9 mouse cellular contexts compared by ENCODE assay signal in genomic region chr6:145793109-145793593, GRCm38 (mm10). TPM values are rescaled to one million over a fixed set of nuclear protein-coding genes. Genes with fewer than 3 reads are reported as not detected.
DNase-seq lines count a peak whose midpoint lies in the region; ATAC-seq and TF ChIP-seq lines count a peak whose summit lies in the region.
"Had no signal": no experiment of that assay in that cellular context is flagged by ENCODE, and none has a peak within 500 bp of the region (broad histone marks: within the 10 kb centered on the region; RNA-seq: fewer than 3 reads in every experiment).

No protein-coding gene starts in this region.

- H3K36me3 ChIP-seq in embryonic facial prominence, embryonic 10.5 days (replicated peaks): 0 out of 2 replicates have a peak, but pooled peaks cover 4% of the 10 kb centered on the region
- 0 out of 2 replicates have a peak, but pooled peaks cover 2% of the 10 kb centered on the region for H3K36me3 ChIP-seq in heart, embryonic 16.5 days (ENCODE audit: control insufficient read depth, insufficient read depth)

- H3K4me2 ChIP-seq in heart, embryonic 16.5 days (ENCODE audit: low read depth, low read length): no peak overlapping the region

- WGBS in embryonic facial prominence, embryonic 10.5 days: 22% methylated on average over 4 of the region's 4 CpGs
- WGBS in heart, embryonic 16.5 days: 5% methylated on average over 4 of the region's 4 CpGs
- WGBS in lung, adult 2 months: 7% methylated on average over 4 of the region's 4 CpGs

- no peak for TF ChIP-seq POLR2A in lung, adult 2 months (IDR thresholded peaks at IDR 0.05; ENCODE audit: borderline replicate concordance, extremely low read depth, low read depth, low read length)

- no peaks in the 10 kb centered on the region for H3K27me3 ChIP-seq in embryonic facial prominence, embryonic 10.5 days (replicated peaks; ENCODE audit: low read depth, poor library complexity, severe bottlenecking)
- H3K27me3 ChIP-seq in heart, embryonic 16.5 days (ENCODE audit: control insufficient read depth, insufficient read depth, low read length): no peaks in the 10 kb centered on the region

- peak; percentile 27; the same call in 1 of the 2 replicates for TF ChIP-seq CTCF in lung, adult 2 months (IDR thresholded peaks at IDR 0.05; ENCODE audit: insufficient read depth, low read length)

- ATAC-seq in activated CD4-positive, CD25-positive, alpha-beta regulatory T cell, adult 4 months: peak; percentile 63
- peak; percentile 56 for ATAC-seq in heart, embryonic 16.5 days (replicated peaks; ENCODE audit: extremely low read depth, insufficient read depth, low FRiP score)

- peaks cover 11% of the 10 kb centered on the region; the same call in 1 of the 2 replicates for H3K4me1 ChIP-seq in embryonic facial prominence, embryonic 10.5 days
- peaks cover 44% of the 10 kb centered on the region for H3K4me1 ChIP-seq in heart, embryonic 16.5 days (ENCODE audit: control insufficient read depth, insufficient read depth, low read length)
- peaks cover 23% of the 10 kb centered on the region for H3K4me1 ChIP-seq in lung, adult 2 months (ENCODE audit: control insufficient read depth, insufficient read depth, low read length)

- peak; percentile 74 for DNase-seq in gastrocnemius, adult 18-20 months (ENCODE audit: low spot score)
- DNase-seq in gastrocnemius, postnatal 10 days: no peak
- DNase-seq in embryonic facial prominence, embryonic 10.5 days (ENCODE audit: low spot score): peak; percentile 51
- DNase-seq in kidney, postnatal 25 days: peak; percentile 48 to 80
- DNase-seq in lung, adult 2 months: peak; percentile 52
- DNase-seq in right cerebral cortex, adult 2 months (ENCODE audit: low spot score in 2 of 2): peak; percentile 68

- no peaks in the 10 kb centered on the region for H3K9me3 ChIP-seq in embryonic facial prominence, embryonic 10.5 days
- no peaks in the 10 kb centered on the region for H3K9me3 ChIP-seq in heart, embryonic 16.5 days (replicated peaks; ENCODE audit: control insufficient read depth, low read length)

- peak overlapping the region; percentile 11; the same call in 1 of the 2 replicates for H3K9ac ChIP-seq in heart, embryonic 16.5 days (ENCODE audit: low read length)

- H3K27ac ChIP-seq in embryonic facial prominence, embryonic 10.5 days (replicated peaks): no peak overlapping the region
- H3K27ac ChIP-seq in heart, embryonic 16.5 days (ENCODE audit: low read length): peak overlapping the region; percentile 73

- H3K4me3 ChIP-seq in embryonic facial prominence, embryonic 10.5 days: no peak overlapping the region
- H3K4me3 ChIP-seq in heart, embryonic 16.5 days (ENCODE audit: low read length): no peak overlapping the region
- no peak overlapping the region for H3K4me3 ChIP-seq in lung, adult 2 months (replicated peaks; ENCODE audit: extremely low read depth, low read depth, low read length)
- H3K4me3 ChIP-seq: megakaryocyte, embryonic 14.5 days had no signal

RNA-seq across cellular contexts. Expression of gene Rassf8, which starts 46.6 kb away (rescaled TPM):
- 10 to 100 TPM; 28.6 to 32.2 TPM for total RNA-seq in gastrocnemius, adult 18-20 months (2021)
- total RNA-seq in gastrocnemius, postnatal 10 days (2021): 10 to 100 TPM; 40.7 to 41.6 TPM
- polyA plus RNA-seq in activated CD4-positive, CD25-positive, alpha-beta regulatory T cell, adult 4 months (2017; shearing (Covaris generic)): under 1 TPM; 0.19 to 0.32 TPM
- polyA plus RNA-seq in embryonic facial prominence, embryonic 10.5 days (2016; fragmentation: Nextera tagmentation; extraction: Ambion mirVana): 3.5 and 3.7 TPM in 2 replicates
- 7.3 TPM in 2 replicates for polyA plus RNA-seq in heart, embryonic 16.5 days (2015; fragmentation: Nextera tagmentation; extraction: Ambion mirVana)
- polyA plus RNA-seq in lung, adult 2 months (2012; rRNA removed): 23.0 and 34.2 TPM in 2 replicates
